In genomic region chr12:96763153-96763552, GRCm38 (mm10) we compare ENCODE assay signal across 22 mouse cellular contexts.
A peak's percentile ranks its signal among the peaks of the same experiment; 100 is the strongest.
DNase-seq lines count a peak whose midpoint lies in the region; ATAC-seq and TF ChIP-seq lines count a peak whose summit lies in the region.
"Had no signal": no experiment of that assay in that cellular context is flagged by ENCODE, and none has a peak within 500 bp of the region (broad histone marks: within the 10 kb centered on the region; RNA-seq: fewer than 3 reads in every experiment).

No protein-coding gene starts in this region.

- peak overlapping the region; percentile 77 for H3K27ac ChIP-seq in kidney, embryonic 16.5 days (ENCODE audit: low read length)
- no peak overlapping the region for H3K27ac ChIP-seq in midbrain, postnatal 0 days (ENCODE audit: low read depth, low read length)
- no peak overlapping the region for H3K27ac ChIP-seq in midbrain, embryonic 11.5 days (ENCODE audit: low read depth, low read length)
- H3K27ac ChIP-seq: heart, embryonic 10.5 days; hindbrain, embryonic 15.5 days; limb, embryonic 13.5 days; liver, embryonic 13.5 days; neural tube, embryonic 13.5 days had no signal

- no peaks in the 10 kb centered on the region for H3K4me1 ChIP-seq in kidney, embryonic 16.5 days (ENCODE audit: insufficient read depth, low read length)
- no peaks in the 10 kb centered on the region for H3K4me1 ChIP-seq in midbrain, postnatal 0 days (ENCODE audit: insufficient read depth, low read length)
- H3K4me1 ChIP-seq in midbrain, embryonic 11.5 days (ENCODE audit: control insufficient read depth, insufficient read depth, low read length) = no peaks in the 10 kb centered on the region; the same call in 1 of the 2 replicates
- H3K4me1 ChIP-seq: heart, embryonic 10.5 days; hindbrain, embryonic 15.5 days; liver, embryonic 13.5 days; neural tube, embryonic 13.5 days had no signal

- no peak overlapping the region for H3K9ac ChIP-seq in kidney, embryonic 16.5 days (replicated peaks; ENCODE audit: low read length)
- H3K9ac ChIP-seq in midbrain, postnatal 0 days (replicated peaks; ENCODE audit: low read length, poor library complexity, severe bottlenecking) = no peak overlapping the region
- H3K9ac ChIP-seq in midbrain, embryonic 11.5 days (ENCODE audit: low read length) = no peak overlapping the region
- H3K9ac ChIP-seq: hindbrain, embryonic 15.5 days; limb, embryonic 13.5 days; liver, embryonic 13.5 days; neural tube, embryonic 13.5 days had no signal

- peak; percentile 19 for DNase-seq in embryo, embryonic 10.5 days (ENCODE audit: low spot score)
- DNase-seq in embryo, embryonic 10 days (ENCODE audit: low spot score) = no peak
- no peak for DNase-seq in kidney, postnatal 10 days
- peak; percentile 10 for DNase-seq in midbrain, postnatal 0 days (ENCODE audit: low spot score)
- DNase-seq in midbrain, embryonic 11.5 days (ENCODE audit: low spot score, missing footprints) = no peak
- no peak for DNase-seq in heart, postnatal 4 days
- DNase-seq in left cerebral cortex, adult 11 months (ENCODE audit: low spot score) = no peak
- DNase-seq: adrenal gland, adult 8-10 months; cerebellum, adult 9-10 months; heart, postnatal 14 days; kidney, adult 18-20 months; liver, embryonic 13.5 days; lung, postnatal 10 days; thymus, postnatal 36 days had no signal

- no peak overlapping the region for H3K4me2 ChIP-seq in kidney, embryonic 16.5 days (replicated peaks; ENCODE audit: low read depth, low read length)
- no peak overlapping the region for H3K4me2 ChIP-seq in midbrain, postnatal 0 days (ENCODE audit: low read depth, low read length, poor library complexity, severe bottlenecking)
- no peak overlapping the region for H3K4me2 ChIP-seq in midbrain, embryonic 11.5 days
- H3K4me2 ChIP-seq: hindbrain, embryonic 15.5 days; limb, embryonic 13.5 days; liver, embryonic 13.5 days; neural tube, embryonic 13.5 days had no signal

- no peaks in the 10 kb centered on the region for H3K36me3 ChIP-seq in kidney, embryonic 16.5 days (ENCODE audit: insufficient read depth, low read length)
- H3K36me3 ChIP-seq in midbrain, postnatal 0 days (ENCODE audit: insufficient read depth, low read length) = no peaks in the 10 kb centered on the region
- H3K36me3 ChIP-seq in midbrain, embryonic 11.5 days (ENCODE audit: control insufficient read depth, insufficient read depth, low read length) = no peaks in the 10 kb centered on the region
- H3K36me3 ChIP-seq: heart, embryonic 10.5 days; hindbrain, embryonic 15.5 days; limb, embryonic 13.5 days; liver, embryonic 13.5 days; neural tube, embryonic 13.5 days had no signal

- no peak for TF ChIP-seq CTCF in midbrain, postnatal 0 days (IDR thresholded peaks at IDR 0.05)

- ATAC-seq in kidney, embryonic 16.5 days (ENCODE audit: low FRiP score, low TSS enrichment) = peak; percentile 39; the same call in 1 of the 2 replicates
- ATAC-seq in midbrain, postnatal 0 days (ENCODE audit: low FRiP score) = no peak
- ATAC-seq in midbrain, embryonic 11.5 days (ENCODE audit: low FRiP score) = no peak
- ATAC-seq: CD4-positive, CD25-positive, alpha-beta regulatory T cell, adult 4 months; forebrain, embryonic 16.5 days; Patski had no signal

- no peaks in the 10 kb centered on the region for H3K27me3 ChIP-seq in kidney, embryonic 16.5 days (ENCODE audit: insufficient read depth, low read length)
- no peaks in the 10 kb centered on the region for H3K27me3 ChIP-seq in midbrain, postnatal 0 days (ENCODE audit: insufficient read depth, low read length)
- no peaks in the 10 kb centered on the region for H3K27me3 ChIP-seq in midbrain, embryonic 11.5 days (ENCODE audit: control insufficient read depth, insufficient read depth, low read length)
- H3K27me3 ChIP-seq: hindbrain, embryonic 15.5 days; limb, embryonic 13.5 days; liver, embryonic 13.5 days; neural tube, embryonic 13.5 days; Patski had no signal

- no peaks in the 10 kb centered on the region for H3K9me3 ChIP-seq in kidney, embryonic 16.5 days (ENCODE audit: low read length)
- H3K9me3 ChIP-seq in midbrain, postnatal 0 days (ENCODE audit: low read length) = no peaks in the 10 kb centered on the region
- no peaks in the 10 kb centered on the region for H3K9me3 ChIP-seq in midbrain, embryonic 11.5 days (ENCODE audit: control insufficient read depth, low read length)
- H3K9me3 ChIP-seq: heart, embryonic 10.5 days; hindbrain, embryonic 15.5 days; limb, embryonic 13.5 days; liver, embryonic 13.5 days; neural tube, embryonic 13.5 days had no signal

- no peak overlapping the region for H3K4me3 ChIP-seq in kidney, embryonic 16.5 days (ENCODE audit: low read length)
- H3K4me3 ChIP-seq in midbrain, postnatal 0 days (ENCODE audit: low read depth, low read length) = no peak overlapping the region
- no peak overlapping the region for H3K4me3 ChIP-seq in midbrain, embryonic 11.5 days (ENCODE audit: low read depth, low read length)
- H3K4me3 ChIP-seq: heart, embryonic 10.5 days; hindbrain, embryonic 15.5 days; limb, embryonic 13.5 days; liver, embryonic 13.5 days; neural tube, embryonic 13.5 days had no signal

- WGBS in kidney, embryonic 16.5 days = 34% methylated on average over 5 of the region's 5 CpGs
- 53% methylated on average over 5 of the region's 5 CpGs for WGBS in midbrain, postnatal 0 days
- WGBS in midbrain, embryonic 11.5 days = 63% methylated on average over 5 of the region's 5 CpGs

Comparison
In these comparisons a context has a peak if more than half of its experiments do, and no peak if none do; other contexts are left out.
1. DNase-seq: peak in embryo, embryonic 10.5 days (single experiment) and midbrain, postnatal 0 days (single experiment); none in embryo, embryonic 10 days (single experiment), kidney, postnatal 10 days (single experiment), midbrain, embryonic 11.5 days (single experiment), heart, postnatal 4 days (single experiment) and left cerebral cortex, adult 11 months (single experiment).